In the genomic region with DNA sequence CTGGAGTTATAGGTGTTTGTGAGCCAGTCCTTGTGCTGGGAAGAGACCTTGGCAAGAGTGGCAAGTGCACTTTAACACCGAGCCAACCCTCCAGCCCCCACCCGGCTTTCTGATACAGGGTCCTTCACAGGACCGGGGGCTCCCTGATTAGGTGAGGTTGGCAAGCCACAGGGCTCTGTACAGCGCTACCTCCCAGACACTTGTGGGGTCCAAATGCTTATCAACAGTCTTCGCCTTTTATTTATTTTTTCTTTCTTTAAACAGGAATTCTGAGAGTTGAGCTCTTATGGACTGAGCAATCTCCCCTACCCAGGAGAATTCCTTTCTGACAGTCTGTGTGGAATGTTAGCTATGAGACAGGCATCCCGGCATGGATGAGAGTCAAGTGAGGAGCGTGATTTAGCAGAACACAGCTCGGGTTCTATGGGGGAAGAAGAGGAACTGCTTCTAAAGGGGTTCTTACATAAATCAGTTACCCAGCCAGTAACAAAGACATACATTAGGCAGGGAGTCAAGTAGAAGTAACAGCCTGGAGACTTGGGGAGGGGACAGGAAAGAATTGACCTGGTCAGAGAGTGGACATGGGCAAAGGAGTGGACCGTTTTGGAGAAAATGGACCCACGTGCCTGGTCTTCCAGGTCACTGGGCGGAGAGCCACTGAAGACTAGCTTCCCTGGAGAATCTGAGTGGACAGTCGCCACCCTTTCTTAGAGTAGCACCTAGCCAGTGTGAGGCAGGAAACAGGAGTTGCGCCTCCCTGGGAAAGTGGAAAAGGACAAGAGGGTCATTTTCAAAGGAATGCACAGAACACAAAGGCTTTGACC, we compare ENCODE assay signal across 11 mouse cellular contexts.
A peak's percentile ranks its signal among the peaks of the same experiment; 100 is the strongest.
DNase-seq lines count a peak whose midpoint lies in the region; ATAC-seq lines count a peak whose summit lies in the region.
"Had no signal": no experiment of that assay in that cellular context is flagged by ENCODE, and none has a peak within 500 bp of the region (broad histone marks: within the 10 kb centered on the region; RNA-seq: fewer than 3 reads in every experiment).

No protein-coding gene starts in this region.

- peak overlapping the region; percentile 59 for H3K27ac ChIP-seq in forebrain, embryonic 12.5 days
- H3K27ac ChIP-seq in forebrain, embryonic 15.5 days (replicated peaks), result no peak overlapping the region
- no peak overlapping the region for H3K27ac ChIP-seq in embryonic facial prominence, embryonic 11.5 days (replicated peaks; ENCODE audit: low read depth, low read length)
- H3K27ac ChIP-seq in intestine, embryonic 15.5 days, result no peak overlapping the region

- peak; percentile 21 for DNase-seq in embryonic facial prominence, embryonic 11.5 days (ENCODE audit: low spot score)
- peak; percentile 23 to 44 for DNase-seq in lung, postnatal 4 days
- DNase-seq in right cerebral cortex, postnatal 10 days (ENCODE audit: low spot score in 2 of 2), result no peak
- DNase-seq in layer of hippocampus, postnatal 14 days (ENCODE audit: low spot score in 2 of 2), result no peak
- DNase-seq in c-Kit-positive CD71-positive TER-119-positive erythroid progenitor cells, embryonic 14.5 days (ENCODE audit: low spot score), result no peak
- DNase-seq: gastrocnemius, postnatal 25 days; liver had no signal

- no peaks in the 10 kb centered on the region for H3K27me3 ChIP-seq in forebrain, embryonic 12.5 days
- H3K27me3 ChIP-seq in forebrain, embryonic 15.5 days, result no peaks in the 10 kb centered on the region
- H3K27me3 ChIP-seq in embryonic facial prominence, embryonic 11.5 days (ENCODE audit: control insufficient read depth, insufficient read depth, low read length), result no peaks in the 10 kb centered on the region
- H3K27me3 ChIP-seq in intestine, embryonic 15.5 days (replicated peaks), result no peaks in the 10 kb centered on the region
- H3K27me3 ChIP-seq: CH12.LX had no signal

- ATAC-seq in forebrain, embryonic 12.5 days (ENCODE audit: low FRiP score), result no peak
- no peak for ATAC-seq in forebrain, embryonic 15.5 days (replicated peaks)
- no peak for ATAC-seq in embryonic facial prominence, embryonic 11.5 days (replicated peaks; ENCODE audit: insufficient number of reproducible peaks, low FRiP score, low TSS enrichment, low read depth)
- ATAC-seq in intestine, embryonic 15.5 days, result no peak

- peaks cover 34% of the 10 kb centered on the region for H3K4me1 ChIP-seq in forebrain, embryonic 12.5 days
- H3K4me1 ChIP-seq in forebrain, embryonic 15.5 days, result peaks cover 8% of the 10 kb centered on the region
- H3K4me1 ChIP-seq in embryonic facial prominence, embryonic 11.5 days (ENCODE audit: control insufficient read depth, insufficient read depth, low read length), result 0 out of 2 replicates have a peak, but pooled peaks cover 3% of the 10 kb centered on the region
- peaks cover 15% of the 10 kb centered on the region for H3K4me1 ChIP-seq in intestine, embryonic 15.5 days (replicated peaks)

- H3K4me2 ChIP-seq in forebrain, embryonic 12.5 days, result no peak overlapping the region
- H3K4me2 ChIP-seq in forebrain, embryonic 15.5 days (replicated peaks), result no peak overlapping the region
- no peak overlapping the region for H3K4me2 ChIP-seq in embryonic facial prominence, embryonic 11.5 days (ENCODE audit: low read depth, low read length)
- peak overlapping the region; percentile 19; the same call in 1 of the 2 replicates for H3K4me2 ChIP-seq in intestine, embryonic 15.5 days (replicated peaks)

- 25% methylated on average over 13 of the region's 13 CpGs for WGBS in forebrain, embryonic 12.5 days
- WGBS in forebrain, embryonic 15.5 days, result 36% methylated on average over 13 of the region's 13 CpGs
- 38% methylated on average over 13 of the region's 13 CpGs for WGBS in embryonic facial prominence, embryonic 11.5 days
- WGBS in intestine, embryonic 15.5 days, result 18% methylated on average over 13 of the region's 13 CpGs

- no peak overlapping the region for H3K9ac ChIP-seq in forebrain, embryonic 12.5 days
- H3K9ac ChIP-seq in forebrain, embryonic 15.5 days (replicated peaks), result no peak overlapping the region
- H3K9ac ChIP-seq in embryonic facial prominence, embryonic 11.5 days (replicated peaks; ENCODE audit: low read length), result no peak overlapping the region
- no peak overlapping the region for H3K9ac ChIP-seq in intestine, embryonic 15.5 days

- H3K36me3 ChIP-seq in forebrain, embryonic 12.5 days (replicated peaks), result no peaks in the 10 kb centered on the region
- no peaks in the 10 kb centered on the region for H3K36me3 ChIP-seq in forebrain, embryonic 15.5 days
- H3K36me3 ChIP-seq in embryonic facial prominence, embryonic 11.5 days (replicated peaks; ENCODE audit: control insufficient read depth, insufficient read depth, low read depth, low read length), result no peaks in the 10 kb centered on the region
- H3K36me3 ChIP-seq in intestine, embryonic 15.5 days, result no peaks in the 10 kb centered on the region

- H3K4me3 ChIP-seq in forebrain, embryonic 12.5 days (replicated peaks), result no peak overlapping the region
- no peak overlapping the region for H3K4me3 ChIP-seq in forebrain, embryonic 15.5 days
- H3K4me3 ChIP-seq in embryonic facial prominence, embryonic 11.5 days (ENCODE audit: low read depth, low read length), result no peak overlapping the region
- H3K4me3 ChIP-seq in intestine, embryonic 15.5 days (replicated peaks), result no peak overlapping the region

- H3K9me3 ChIP-seq in forebrain, embryonic 12.5 days, result no peaks in the 10 kb centered on the region
- no peaks in the 10 kb centered on the region for H3K9me3 ChIP-seq in forebrain, embryonic 15.5 days
- H3K9me3 ChIP-seq in embryonic facial prominence, embryonic 11.5 days (replicated peaks; ENCODE audit: control insufficient read depth, low read length), result no peaks in the 10 kb centered on the region
- H3K9me3 ChIP-seq in intestine, embryonic 15.5 days, result no peaks in the 10 kb centered on the region

Comparison
In these comparisons a context has a peak if more than half of its experiments do, and no peak if none do; other contexts are left out.
1. DNase-seq: peak in embryonic facial prominence, embryonic 11.5 days (single experiment) and lung, postnatal 4 days (2 of 2); none in right cerebral cortex, postnatal 10 days (0 of 2), layer of hippocampus, postnatal 14 days (0 of 2) and c-Kit-positive CD71-positive TER-119-positive erythroid progenitor cells, embryonic 14.5 days (single experiment).